Mouse (Mus musculus): ENCODE measurements around the gene Gkn3.

Gene Gkn3

GRCm38 (mm10) chr6:87350829-87351228 is 37.9 kb downstream of the Gkn3 start, which contains the start of gene Gkn1:
TSS of gene Gkn1 (minus strand) at chr6:87350942.
- no peak for DNase-seq (ENCODE audit: low read depth)

GRCm38 (mm10) chr6:87335935-87336295 is 52.8 kb downstream of the Gkn3 start:
- DNase-seq (ENCODE audit: low read depth) = no peak

- DNase-seq (ENCODE audit: low read depth) = peak; percentile 79
These were observed 53.4 kb downstream of the Gkn3 start, which contains the start of gene Antxr1 for GRCm38 (mm10) chr6:87335091-87335934. TSS of gene Antxr1 (minus strand) at chr6:87335821.

- peak; percentile 85 for DNase-seq (ENCODE audit: low read depth)
These were observed 54.2 kb downstream of the Gkn3 start for GRCm38 (mm10) chr6:87334361-87335090.

All from NIH3T3 (cell line).